In genomic region chr5:117995372-117995901, GRCm38 (mm10) we compare ENCODE assay signal across 18 mouse cellular contexts. TPM values are rescaled to one million over a fixed set of nuclear protein-coding genes. Genes with fewer than 3 reads are reported as not detected.
DNase-seq lines count a peak whose midpoint lies in the region; TF ChIP-seq lines count a peak whose summit lies in the region.
"Had no signal": no experiment of that assay in that cellular context is flagged by ENCODE, and none has a peak within 500 bp of the region (broad histone marks: within the 10 kb centered on the region; RNA-seq: fewer than 3 reads in every experiment).

No protein-coding gene starts in this region.

- H3K27me3 ChIP-seq in small intestine, adult 2 months (ENCODE audit: control insufficient read depth, insufficient read depth, low read length) = no peaks in the 10 kb centered on the region
- H3K27me3 ChIP-seq: CH12.LX; embryonic facial prominence, embryonic 12.5 days; heart, embryonic 15.5 days had no signal

- peak overlapping the region; percentile 48; the same call in 1 of the 2 replicates for H3K27ac ChIP-seq in layer of hippocampus, adult 2 months
- peak overlapping the region; percentile 7 for H3K27ac ChIP-seq in small intestine, adult 2 months (ENCODE audit: insufficient read depth, low read depth, low read length)
- H3K27ac ChIP-seq: embryonic facial prominence, embryonic 12.5 days; heart, embryonic 15.5 days; left cerebral cortex, adult 2 months; liver, embryonic 14.5 days had no signal

- no peak overlapping the region for H3K4me3 ChIP-seq in layer of hippocampus, adult 2 months
- no peak overlapping the region for H3K4me3 ChIP-seq in small intestine, adult 2 months (ENCODE audit: low read depth, low read length)
- H3K4me3 ChIP-seq: embryonic facial prominence, embryonic 12.5 days; heart, embryonic 15.5 days; left cerebral cortex, adult 2 months had no signal

- peaks cover 7% of the 10 kb centered on the region; the same call in 1 of the 2 replicates for H3K36me3 ChIP-seq in small intestine, adult 2 months (ENCODE audit: control insufficient read depth, insufficient read depth, low read length)

- TF ChIP-seq CTCF in layer of hippocampus, adult 2 months (conservative IDR thresholded peaks at IDR 0.05) = no peak
- TF ChIP-seq CTCF in small intestine, adult 2 months (IDR thresholded peaks at IDR 0.05; ENCODE audit: extremely low read depth, insufficient read length, insufficient replicate concordance, low read depth, low read length) = no peak

- TF ChIP-seq POLR2A in small intestine, adult 2 months (IDR thresholded peaks at IDR 0.05; ENCODE audit: low read depth, low read length) = no peak

- peaks cover 16% of the 10 kb centered on the region for H3K4me1 ChIP-seq in small intestine, adult 2 months (ENCODE audit: control insufficient read depth, insufficient read depth, insufficient read length, low read length)
- H3K4me1 ChIP-seq: embryonic facial prominence, embryonic 12.5 days had no signal

- 35% methylated on average over 8 of the region's 8 CpGs for WGBS in small intestine, adult 2 months

- peak; percentile 58 for DNase-seq in adrenal gland, adult 8-10 months
- DNase-seq in adrenal gland, postnatal 4 days (ENCODE audit: low spot score in 2 of 2) = no peak
- no peak for DNase-seq in layer of hippocampus, adult 2 months (ENCODE audit: low spot score in 2 of 2)
- DNase-seq in layer of hippocampus, postnatal 25 days (ENCODE audit: extremely low spot score in 1 of 2, low spot score in 1 of 2) = no peak
- peak; percentile 58 to 68 for DNase-seq in cerebellum, postnatal 25 days
- no peak for DNase-seq in spleen, adult 18-20 months
- no peak for DNase-seq in left cerebral cortex, adult 11 months (ENCODE audit: low spot score)
- DNase-seq: forebrain, postnatal 0 days; heart, adult 18-20 months; midbrain, embryonic 14.5 days; thymus, adult 2 months had no signal

RNA-seq across cellular contexts. Expression of gene Fbxo21, which starts 18.9 kb away (rescaled TPM):
- total RNA-seq in adrenal gland, adult 8-10 months (2022) = 100 to 1,000 TPM in 1 of 4 experiments, 10 to 100 TPM in 3; 63.9 to 114 (median 85.5) TPM
- total RNA-seq in adrenal gland, postnatal 4 days (2021) = 10 to 100 TPM; 89.3 to 94.4 TPM
- 100 to 1,000 TPM; 140 to 165 TPM for total RNA-seq in layer of hippocampus, adult 2 months (2021)
- 100 to 1,000 TPM; 128 to 150 TPM for total RNA-seq in layer of hippocampus, postnatal 25 days (2021)
- 9.6 and 12.9 TPM in 2 replicates for polyA plus RNA-seq in small intestine, adult 2 months (2012; rRNA removed)

RNA-seq across cellular contexts. Expression of gene Tesc, which starts 32.1 kb away (rescaled TPM):
- 100 to 1,000 TPM; 229 to 287 (median 252) TPM for total RNA-seq in adrenal gland, adult 8-10 months (2022)
- 10 to 100 TPM; 53.7 to 60.8 TPM for total RNA-seq in adrenal gland, postnatal 4 days (2021)
- 10 to 100 TPM; 88.0 to 91.2 TPM for total RNA-seq in layer of hippocampus, adult 2 months (2021)
- total RNA-seq in layer of hippocampus, postnatal 25 days (2021) = 100 to 1,000 TPM in 1 of 2 experiments, 10 to 100 TPM in 1; 80.0 to 100 TPM
- 9.8 and 25.5 TPM in 2 replicates for polyA plus RNA-seq in small intestine, adult 2 months (2012; rRNA removed)
- total RNA-seq: common myeloid progenitor, adult 5-6 weeks had no signal

Comparison
In these comparisons a context has a peak if more than half of its experiments do, and no peak if none do; other contexts are left out.
1. DNase-seq: peak in adrenal gland, adult 8-10 months (single experiment) and cerebellum, postnatal 25 days (2 of 2); none in adrenal gland, postnatal 4 days (0 of 2), layer of hippocampus, adult 2 months (0 of 2), layer of hippocampus, postnatal 25 days (0 of 2), spleen, adult 18-20 months (0 of 2) and left cerebral cortex, adult 11 months (single experiment).